Comparison of ENCODE assay signal across 14 mouse cellular contexts in genomic region chr13:92798830-92799229, GRCm38 (mm10).
"Had no signal": no experiment of that assay in that cellular context is flagged by ENCODE, and none has a peak within 500 bp of the region (broad histone marks: within the 10 kb centered on the region; RNA-seq: fewer than 3 reads in every experiment).

No protein-coding gene starts in this region.

- H3K27ac ChIP-seq: stomach, embryonic 15.5 days; stomach, postnatal 0 days had no signal

- H3K9ac ChIP-seq: neural tube, embryonic 13.5 days; neural tube, embryonic 15.5 days; stomach, embryonic 15.5 days had no signal

- H3K9me3 ChIP-seq: neural tube, embryonic 13.5 days; neural tube, embryonic 15.5 days; stomach, embryonic 15.5 days had no signal

- H3K4me2 ChIP-seq: neural tube, embryonic 13.5 days; neural tube, embryonic 15.5 days; stomach, embryonic 15.5 days had no signal

- H3K36me3 ChIP-seq: neural tube, embryonic 13.5 days; neural tube, embryonic 15.5 days; stomach, embryonic 15.5 days had no signal

- H3K4me3 ChIP-seq: neural tube, embryonic 13.5 days; neural tube, embryonic 15.5 days; stomach, embryonic 15.5 days had no signal

- DNase-seq: retina, postnatal 1 day; right cerebral cortex, postnatal 14 days; right cerebral cortex, postnatal 4 days; spleen, adult 18-20 months; thymus, adult 18-20 months; thymus, adult 2 months; thymus, postnatal 14 days; thymus, postnatal 25 days; thymus, postnatal 36 days; thymus, postnatal 4 days had no signal
